Mouse (Mus musculus) CH12F3 (cell line): ENCODE data around the gene Hsf2.

Experiments used
- in situ Hi-C: fragments of 300-500 bp; cut with MboI; formaldehyde crosslinking; loops from 2 replicates; pipeline ENCODE4 v1.14.3; 2020; ENCODE audit warnings: low sequenced_read_pairs

The Hsf2 gene

DNA sequence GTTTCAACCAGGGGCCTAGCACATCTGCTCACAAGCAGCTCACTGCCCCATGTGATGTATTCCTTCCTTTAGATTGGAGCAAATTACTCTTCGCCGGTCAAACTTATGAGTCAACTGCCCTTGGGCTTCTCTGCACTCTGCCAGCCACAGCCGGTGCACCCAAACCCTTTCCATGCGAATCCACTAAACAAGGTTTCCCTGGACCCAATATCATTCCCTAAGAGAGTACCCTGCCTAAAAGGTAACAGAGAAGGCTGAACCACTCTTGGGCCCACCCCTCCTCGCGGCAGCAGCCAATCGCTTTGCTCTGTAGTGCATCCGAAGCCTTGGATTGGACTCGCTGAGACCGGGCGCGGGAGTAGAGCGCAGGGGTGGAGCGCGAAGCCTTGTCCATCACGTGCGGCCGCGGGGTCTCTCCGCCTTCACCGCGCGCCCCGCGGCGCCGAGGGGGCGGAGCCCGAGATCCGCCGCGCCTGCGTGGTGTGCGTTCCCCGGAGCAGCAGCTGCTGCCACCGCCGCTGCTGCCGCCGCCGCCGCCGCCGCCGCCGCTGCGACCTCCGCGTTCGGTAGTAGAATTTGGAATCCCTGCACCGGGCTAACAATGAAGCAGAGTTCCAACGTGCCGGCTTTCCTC is at the start of gene Hsf2:
Gene Hsf2, plus strand, starts transcription at position 478 of the 634 bp plus-strand sequence.
- in situ Hi-C loops: no loop called here

DNA sequence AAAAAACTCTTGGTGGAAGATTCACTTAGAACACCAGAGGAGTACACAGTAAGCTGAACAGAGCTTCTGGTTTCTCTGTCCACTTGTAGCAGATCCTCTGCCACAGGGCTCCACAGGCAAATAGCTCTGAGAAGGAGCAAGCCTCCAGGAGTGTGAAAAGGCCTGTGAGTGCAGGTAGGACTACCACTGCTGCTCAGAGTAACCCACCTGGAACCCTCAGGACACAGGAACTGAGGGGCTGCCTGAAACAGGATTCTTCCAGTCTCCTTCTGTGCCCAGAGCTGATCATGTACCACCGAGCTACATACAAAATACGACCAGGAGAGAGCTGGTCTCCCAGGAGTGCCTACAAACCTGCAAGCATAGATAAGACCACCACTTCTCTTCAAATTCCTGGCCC is 48.3 kb upstream of the Hsf2 start:
- in situ Hi-C loops: loop anchor here (25.0 kb wide), 1 partner anchor 1149 kb away; no protein-coding TSS in a partner anchor

DNA sequence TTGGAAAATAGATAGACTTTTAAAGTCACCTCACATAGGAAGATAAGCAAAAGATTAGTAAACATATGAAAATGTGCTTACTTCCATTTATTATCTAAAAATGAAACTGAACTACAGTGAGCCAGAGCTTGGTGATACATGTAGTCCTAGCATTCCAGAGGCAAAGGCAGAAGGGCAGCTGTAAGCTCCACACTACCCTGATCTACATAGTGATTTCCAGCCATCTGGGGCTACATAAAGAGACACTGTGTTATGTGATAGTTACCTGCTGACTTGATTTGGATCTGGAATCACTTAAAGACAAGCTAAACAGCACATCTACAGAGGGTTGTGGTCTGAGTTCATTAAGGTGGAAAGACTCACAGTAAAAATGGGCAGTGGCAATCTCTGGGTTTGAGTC is 45.1 kb upstream of the Hsf2 start:
- in situ Hi-C loops: loop anchor here (25.0 kb wide), 1 partner anchor 1146 kb away; no protein-coding TSS in a partner anchor

DNA sequence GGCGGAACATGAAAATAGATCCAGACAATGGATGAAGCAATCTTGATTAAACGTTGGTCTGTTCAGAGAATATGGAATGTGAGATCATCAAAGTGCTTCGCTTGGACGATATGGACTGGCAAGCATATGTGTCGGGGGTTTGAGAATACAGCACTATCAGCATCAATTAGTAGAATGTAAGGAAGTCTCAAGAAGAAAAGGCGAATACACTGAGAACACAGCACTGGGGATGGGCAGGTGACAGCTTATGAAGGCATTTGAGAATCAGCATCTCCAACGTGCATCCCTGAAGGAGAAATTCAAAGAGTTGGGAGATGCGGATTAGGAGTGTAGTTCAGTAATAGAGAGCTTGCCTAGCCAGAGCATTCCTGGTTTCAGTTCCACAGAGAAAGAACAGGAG is 41.8 kb upstream of the Hsf2 start:
- in situ Hi-C loops: loop anchor here (25.0 kb wide), 1 partner anchor 1143 kb away; no protein-coding TSS in a partner anchor

DNA sequence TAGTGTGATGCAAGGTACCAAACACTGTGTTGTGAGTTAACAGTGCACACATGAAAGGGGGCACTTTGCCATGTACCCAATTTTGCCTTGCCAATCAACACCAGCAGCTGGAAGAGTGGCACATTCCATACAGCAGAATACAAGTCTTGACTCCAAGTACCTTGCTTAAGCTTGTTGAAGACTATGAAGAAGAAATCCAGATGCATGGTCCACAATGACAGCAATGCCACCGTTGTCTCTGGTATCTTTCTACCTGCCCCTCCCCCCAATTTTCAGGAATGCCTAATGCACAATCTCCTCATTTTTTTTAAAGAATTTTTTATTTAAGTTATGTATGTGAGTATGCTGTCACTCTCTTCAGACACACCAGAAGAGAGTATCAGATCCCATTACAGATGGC is 40.5 kb upstream of the Hsf2 start:
- in situ Hi-C loops: loop anchor here (25.0 kb wide), 1 partner anchor 1142 kb away; no protein-coding TSS in a partner anchor

DNA sequence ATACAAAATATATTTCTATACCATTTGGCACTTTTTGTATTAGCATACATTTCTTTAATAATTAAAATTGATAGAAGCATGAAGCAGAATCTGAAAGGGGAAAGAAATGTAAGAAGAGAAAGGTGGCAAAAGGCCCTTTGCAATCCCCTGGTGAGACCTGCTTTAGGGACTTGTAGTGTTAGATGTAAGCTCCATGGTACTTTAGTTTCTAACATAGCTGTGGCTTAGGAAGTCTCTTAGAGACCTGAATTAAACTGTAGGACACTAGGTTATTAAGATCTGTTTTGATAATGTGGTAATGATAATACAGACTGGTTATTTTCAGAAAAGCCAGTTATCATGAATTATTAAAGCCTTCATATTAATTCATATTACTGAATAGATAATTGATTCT is 38.5 kb upstream of the Hsf2 start:
- in situ Hi-C loops: loop anchor here (25.0 kb wide), 1 partner anchor 1140 kb away; no protein-coding TSS in a partner anchor

DNA sequence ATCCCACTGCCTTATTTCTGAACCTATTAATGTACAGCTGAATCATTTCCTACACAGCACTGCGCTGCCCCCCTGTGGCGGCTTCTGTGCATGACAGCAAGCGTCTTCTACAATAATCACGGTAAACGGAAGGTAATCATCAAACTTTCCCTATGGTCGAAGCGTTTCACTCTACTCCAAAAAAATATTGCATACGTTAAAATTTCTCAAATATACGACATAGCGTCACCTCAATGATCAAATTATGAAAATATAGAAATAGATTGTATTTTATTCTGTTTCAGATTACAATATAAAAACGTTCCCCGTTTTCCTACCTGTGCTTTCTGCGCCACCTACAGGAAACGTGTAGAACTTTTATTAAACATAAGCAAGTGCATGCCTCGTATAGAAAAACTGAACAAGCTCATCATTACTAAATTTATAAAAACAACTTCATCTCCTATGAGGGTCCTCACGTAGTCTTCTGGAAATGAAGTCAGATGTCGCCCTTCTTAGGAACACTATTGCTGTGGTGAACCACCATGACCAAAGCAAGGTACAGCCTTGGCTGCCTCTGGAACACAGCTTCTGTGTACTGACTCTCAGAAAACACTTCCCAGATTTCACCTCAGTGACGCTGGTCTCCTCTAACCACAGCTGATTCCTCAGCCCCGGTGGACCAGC is 38.0 kb upstream of the Hsf2 start:
- in situ Hi-C loops: loop anchor here (25.0 kb wide), 1 partner anchor 1139 kb away; no protein-coding TSS in a partner anchor

DNA sequence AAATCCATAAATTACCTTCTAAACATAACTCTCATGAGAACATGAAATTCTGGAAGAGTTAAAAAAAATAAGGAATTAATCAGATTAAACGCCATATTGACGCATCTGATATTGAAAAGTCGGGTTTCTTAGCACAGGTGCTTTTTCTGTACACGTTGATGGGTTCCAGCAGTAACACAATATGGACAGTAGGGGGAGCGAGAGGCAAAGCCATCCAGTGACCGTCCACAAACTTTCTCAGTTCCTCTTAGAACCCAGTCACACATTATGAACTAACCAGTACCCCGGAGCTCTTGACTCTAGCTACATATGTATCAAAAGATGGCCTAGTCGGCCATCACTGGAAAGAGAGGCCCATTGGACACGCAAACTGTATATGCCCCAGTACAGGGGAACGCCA is 22.9 kb upstream of the Hsf2 start:
- in situ Hi-C loops: loop anchor here (25.0 kb wide), 1 partner anchor 1101 kb away; no protein-coding TSS in a partner anchor

DNA sequence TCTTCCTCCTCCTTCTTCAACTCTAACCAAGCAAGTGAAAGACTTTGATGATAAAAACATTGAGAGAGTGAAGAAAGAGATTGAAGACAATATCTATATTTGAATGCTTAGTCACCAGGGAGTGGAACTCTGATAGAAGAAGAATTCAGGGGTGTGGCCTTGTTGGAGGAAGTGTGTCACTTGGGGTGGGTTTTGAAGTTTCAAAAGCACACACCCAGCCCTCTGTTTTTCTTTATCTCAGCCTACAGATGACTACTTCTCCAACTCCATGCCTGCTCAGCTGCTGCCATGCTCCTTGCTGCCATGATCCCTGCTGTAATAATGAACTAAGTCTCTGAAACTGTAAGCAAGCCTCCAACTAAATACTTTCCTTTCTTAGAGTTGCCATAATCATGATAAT is 20.4 kb upstream of the Hsf2 start:
- in situ Hi-C loops: loop anchor here (25.0 kb wide), 1 partner anchor 1103 kb away; no protein-coding TSS in a partner anchor

DNA sequence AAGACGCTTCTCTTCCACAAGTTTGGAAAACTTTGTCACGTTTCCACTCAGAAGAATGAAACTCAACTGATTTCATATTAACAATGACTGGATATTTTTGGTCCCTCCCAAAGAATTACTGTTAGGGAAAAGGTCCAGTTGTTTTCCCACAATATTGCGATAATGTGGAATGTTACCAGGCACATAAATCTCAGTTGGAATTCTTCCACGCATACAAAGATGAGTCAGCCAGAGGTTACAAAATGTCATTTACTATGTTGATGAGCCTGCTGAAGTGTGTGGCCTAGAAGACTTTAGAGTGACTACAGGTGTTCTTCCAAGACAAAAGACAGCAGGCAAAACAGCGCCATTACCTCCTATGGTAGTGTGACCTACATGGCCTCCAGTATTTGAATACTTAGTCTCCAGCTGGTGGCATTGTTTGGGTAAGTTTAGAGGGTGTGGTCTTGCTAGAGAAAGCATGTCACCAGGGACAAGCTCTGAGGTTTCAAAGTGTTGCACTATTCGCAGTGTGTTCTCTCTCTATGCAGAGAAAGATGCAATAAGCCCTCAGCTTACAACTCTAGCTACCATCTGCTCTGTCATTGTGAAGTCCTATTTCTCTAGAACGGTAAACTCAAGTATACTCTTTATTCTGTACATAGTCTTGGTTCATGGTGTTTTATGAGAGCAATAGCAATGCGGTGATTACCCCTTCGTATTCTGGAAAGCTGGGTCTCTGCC is 8.9 kb upstream of the Hsf2 start:
- in situ Hi-C loops: no loop called here

DNA sequence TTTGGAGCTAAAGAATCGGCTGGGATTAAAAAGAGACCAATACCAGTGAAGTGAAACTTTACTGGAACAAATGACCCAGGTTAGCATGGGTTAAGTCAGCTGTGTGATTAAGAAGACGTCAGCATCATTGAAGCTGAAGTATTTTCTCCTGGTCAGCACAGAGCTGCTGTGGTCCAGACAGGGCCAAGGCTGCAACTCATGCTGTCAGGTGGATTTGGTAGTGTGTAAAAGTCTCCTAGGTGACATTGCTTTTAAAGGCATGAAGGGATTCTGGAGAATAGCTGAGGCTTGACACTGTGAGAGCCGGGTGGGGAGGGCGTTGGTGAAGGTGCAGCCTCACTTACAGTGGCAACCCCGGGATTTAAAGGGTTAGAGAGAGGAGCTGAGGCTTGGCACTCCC is 4.5 kb upstream of the Hsf2 start:
- in situ Hi-C loops: no loop called here

DNA sequence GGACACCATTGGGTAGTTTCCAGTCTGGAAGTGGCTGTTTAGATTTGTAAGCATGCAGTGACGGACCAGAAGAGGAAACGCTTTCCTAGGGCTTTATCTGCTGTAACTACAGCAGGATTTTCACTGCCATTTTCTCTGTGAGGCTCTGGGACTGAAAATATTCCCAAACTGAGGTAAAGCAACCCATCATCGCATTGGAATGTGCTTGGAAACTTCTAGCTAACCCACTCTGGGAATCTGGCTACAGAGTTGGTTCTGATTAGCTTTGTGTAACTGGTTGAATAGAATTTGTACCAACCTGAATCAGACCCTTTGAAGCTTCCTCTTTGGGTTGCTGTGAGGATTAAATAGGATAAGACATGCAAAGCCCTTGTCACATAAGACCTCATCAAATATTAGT is 1.4 kb upstream of the Hsf2 start:
- in situ Hi-C loops: no loop called here

DNA sequence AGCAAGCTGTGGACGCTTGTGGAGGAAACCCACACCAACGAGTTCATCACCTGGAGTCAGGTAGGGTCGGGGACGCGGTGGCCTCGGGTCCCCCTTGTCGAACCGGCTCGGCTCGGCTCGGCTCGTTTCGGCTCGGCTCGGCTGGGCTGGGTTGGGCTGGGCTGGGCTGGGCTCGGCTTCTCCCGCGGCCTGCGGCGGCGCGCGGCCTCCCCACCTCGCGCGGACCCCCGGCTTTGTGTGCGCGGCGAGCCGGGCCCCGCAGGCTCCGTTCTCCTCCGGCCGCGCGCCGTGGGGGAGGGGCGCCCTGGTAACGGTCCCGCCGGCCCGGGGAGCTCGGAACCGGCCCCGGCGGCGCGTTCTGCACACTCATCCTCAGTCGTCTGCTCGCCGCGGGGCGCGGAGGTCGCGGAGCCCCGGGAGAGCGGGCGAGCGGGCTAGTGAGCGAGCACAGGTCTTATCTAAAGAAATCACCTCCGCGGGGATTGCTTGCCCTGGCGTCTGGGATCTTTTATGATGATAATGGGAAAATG is 422 bp downstream of the Hsf2 start:
- in situ Hi-C loops: no loop called here

DNA sequence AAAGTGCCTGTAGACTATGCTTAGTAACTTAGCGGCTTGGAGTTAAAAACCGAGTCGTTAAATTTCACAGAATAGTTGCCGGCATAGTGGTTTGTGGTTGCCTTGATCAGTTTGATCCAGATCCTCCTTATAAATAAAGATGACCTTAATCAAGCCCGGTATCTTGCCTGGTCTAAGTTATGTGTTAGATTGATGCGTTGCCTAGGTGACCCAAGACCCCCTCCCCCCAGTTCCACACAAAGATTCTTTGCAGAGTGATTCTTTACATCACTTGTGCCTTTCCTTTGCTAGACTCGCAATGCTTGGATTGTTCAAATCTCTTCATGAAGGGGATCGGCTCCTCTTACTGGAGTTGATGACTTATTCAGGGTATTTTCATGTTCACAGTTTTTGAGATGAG is 1.0 kb downstream of the Hsf2 start:
- in situ Hi-C loops: no loop called here

DNA sequence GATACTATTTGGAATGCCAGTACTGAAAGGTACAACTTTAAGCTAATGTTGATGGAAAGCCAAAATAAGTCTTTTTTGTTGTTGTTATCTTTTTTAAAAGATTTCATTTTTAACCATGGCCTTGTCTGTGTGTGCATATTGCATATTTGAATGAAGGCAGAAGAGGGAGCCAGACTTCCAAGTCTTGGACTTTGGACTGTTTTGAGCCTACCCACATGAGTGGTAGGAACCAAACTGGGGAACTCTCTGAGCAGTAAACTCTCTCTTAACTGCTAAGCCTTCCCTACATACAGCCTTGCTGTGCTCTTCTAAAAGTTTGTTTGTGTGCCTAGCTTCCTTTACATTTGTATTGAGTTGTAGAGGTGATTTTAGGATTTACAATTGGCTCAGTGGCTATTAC is 2.4 kb downstream of the Hsf2 start:
- in situ Hi-C loops: no loop called here

DNA sequence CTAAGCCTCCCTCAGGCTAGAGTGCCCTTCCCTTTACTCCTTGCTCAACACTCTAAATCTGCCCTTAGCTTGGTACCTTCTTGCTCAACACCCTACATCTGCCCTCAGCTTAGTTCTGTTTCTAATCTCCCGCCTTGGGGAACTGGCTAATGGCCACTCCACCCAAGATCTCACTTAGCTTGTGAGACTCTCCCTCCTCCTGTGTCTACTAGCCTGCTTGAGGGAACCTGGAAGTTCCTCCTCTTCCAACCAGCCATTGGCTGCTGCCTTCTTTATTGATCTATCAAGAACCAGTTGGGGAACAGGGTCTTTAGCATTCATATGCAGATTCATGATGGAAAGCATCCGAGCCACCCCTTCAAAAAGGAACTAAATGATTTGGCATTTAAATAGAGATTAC is 5.9 kb downstream of the Hsf2 start:
- in situ Hi-C loops: no loop called here

DNA sequence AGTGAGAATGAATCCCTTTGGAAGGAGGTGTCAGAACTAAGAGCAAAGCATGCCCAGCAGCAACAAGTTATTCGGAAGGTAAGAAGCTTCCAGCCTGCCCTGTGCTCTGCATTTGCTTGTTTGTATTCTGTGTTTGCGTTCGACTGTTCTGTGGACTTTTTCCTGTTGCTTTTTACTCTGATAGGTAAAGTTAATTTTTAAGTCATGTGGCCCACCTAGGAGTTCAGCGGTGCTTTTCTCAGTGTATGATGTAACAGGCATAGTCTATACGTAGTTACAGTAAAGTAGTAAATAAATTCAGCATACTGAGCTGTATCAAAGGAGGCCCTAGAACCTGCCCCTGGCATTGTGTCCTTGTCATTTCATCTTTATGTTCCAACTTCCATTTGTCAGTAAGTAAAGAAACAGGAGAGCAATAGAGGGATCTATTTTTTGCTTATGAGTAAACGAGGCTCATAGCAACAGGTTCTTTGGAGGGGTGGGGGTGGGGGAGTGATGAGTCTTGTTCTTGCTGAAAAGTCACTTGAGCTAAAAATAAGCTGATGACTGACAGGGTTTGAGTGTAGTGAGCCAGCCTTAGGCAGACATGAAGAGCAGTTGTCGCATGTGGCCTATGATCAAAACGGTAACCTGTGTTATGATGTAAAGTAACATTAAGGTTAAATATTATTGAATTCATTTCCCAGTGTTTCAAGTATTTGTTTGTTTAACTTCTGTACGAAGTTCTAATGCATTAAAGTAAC is 13.4 kb downstream of the Hsf2 start:
- in situ Hi-C loops: no loop called here

DNA sequence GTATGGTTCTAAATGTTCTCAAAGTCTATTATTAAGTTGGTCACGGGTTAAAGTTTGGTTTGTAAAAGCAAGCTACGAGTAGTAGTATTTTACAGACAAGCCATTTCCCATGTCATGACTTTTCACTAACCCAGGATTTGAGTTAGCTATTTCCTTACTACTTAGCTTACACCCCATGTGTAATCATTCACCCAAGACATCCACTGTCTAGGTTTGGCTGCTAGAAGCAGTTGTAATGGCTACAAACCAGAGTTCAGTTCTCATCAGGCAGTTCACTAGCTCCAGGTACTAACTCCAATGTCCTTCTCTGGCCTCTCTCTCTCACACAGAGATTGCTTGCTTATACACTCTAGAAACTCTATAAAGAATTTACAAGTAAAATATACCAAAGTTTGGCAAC is 28.4 kb downstream of the Hsf2 start:
- in situ Hi-C loops: no loop called here

DNA sequence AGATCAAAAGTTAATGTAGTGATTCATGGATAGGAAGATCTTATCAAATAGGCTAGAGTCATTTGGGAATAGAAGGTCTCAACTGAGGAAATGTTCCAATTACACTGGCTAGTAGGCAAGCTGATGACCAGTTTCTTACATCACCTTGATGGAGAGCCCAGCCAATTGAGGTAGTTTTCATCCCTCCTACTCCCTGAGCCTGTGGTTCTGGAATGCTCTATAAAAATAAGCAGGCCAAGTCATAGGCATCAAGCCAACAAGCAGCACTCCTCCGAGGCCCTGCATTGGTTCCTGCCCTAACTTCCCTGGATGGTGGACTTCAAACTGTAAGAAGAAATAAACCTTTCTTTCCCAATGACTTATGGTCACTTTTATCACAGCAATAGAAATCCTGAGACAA is 29.1 kb downstream of the Hsf2 start:
- in situ Hi-C loops: no loop called here

DNA sequence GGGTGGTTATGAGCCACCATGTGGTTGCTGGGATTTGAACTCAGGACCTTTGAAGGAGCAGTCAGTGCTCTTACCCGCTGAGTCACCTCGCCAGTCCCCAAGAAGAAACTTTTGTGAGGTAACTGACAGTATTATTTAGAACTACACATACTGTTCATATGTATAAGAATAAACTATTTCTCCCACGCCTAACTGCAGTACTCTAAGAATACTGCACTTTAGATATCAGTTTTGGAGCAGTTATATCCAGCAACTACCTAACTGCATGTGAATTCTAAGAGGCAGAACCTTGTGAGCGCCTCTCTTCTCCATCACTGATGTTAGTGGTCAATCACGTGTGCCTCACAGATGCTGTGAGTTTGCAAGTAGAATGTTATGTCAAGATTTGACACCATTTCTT is 40.3 kb downstream of the Hsf2 start:
- in situ Hi-C loops: no loop called here

DNA sequence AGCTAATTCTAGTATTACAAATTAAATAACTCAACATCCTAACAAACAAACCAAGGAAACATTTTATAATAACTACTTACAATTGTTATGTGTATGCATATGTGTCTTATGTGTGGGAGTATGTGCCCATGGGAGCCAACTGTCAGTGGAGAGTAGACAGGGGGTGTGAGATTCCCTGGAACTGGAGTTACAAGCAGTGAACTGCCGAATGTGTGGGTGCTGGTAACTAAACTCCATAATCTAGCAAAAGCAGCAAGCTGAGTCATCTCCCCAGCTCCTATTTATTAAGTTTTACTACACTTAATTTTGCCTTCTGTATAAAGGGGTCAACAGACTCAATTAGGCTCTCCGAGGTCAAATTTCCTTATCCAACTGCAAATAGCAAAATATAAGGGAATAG is 44.9 kb downstream of the Hsf2 start:
- in situ Hi-C loops: no loop called here
